Mouse (Mus musculus) cerebellum, adult 18-20 months (tissue): ENCODE results near the gene Ubl5.
A peak's percentile ranks its signal among the peaks of the same experiment; 100 is the strongest.
"Not testable (repeated sequence)": the region's sequence is repeated elsewhere in the genome, so short reads cannot be mapped to it uniquely, and the experiment has no call there.

Source experiments
- DNase-seq, 2 experiments: peaks; one replicate each; pipeline ENCODE4 v3.0.0; 2021

Gene Ubl5

GRCm38 (mm10) chr9:20642101-20642895 is at the start of gene Ubl5:
Gene Ubl5 (plus strand): TSS chr9:20642878.
- DNase-seq, result peak in 1 of 2 experiments; percentile 41

GRCm38 (mm10) chr9:20601270-20601669 is 41.4 kb upstream of the Ubl5 start:
- DNase-seq, result no peak

- no peak for DNase-seq
These were observed 36.4 kb upstream of the Ubl5 start for GRCm38 (mm10) chr9:20606269-20606668.

GRCm38 (mm10) chr9:20607100-20607974 is 35.3 kb upstream of the Ubl5 start:
- peak; percentile 83 to 88 for DNase-seq

DNA sequence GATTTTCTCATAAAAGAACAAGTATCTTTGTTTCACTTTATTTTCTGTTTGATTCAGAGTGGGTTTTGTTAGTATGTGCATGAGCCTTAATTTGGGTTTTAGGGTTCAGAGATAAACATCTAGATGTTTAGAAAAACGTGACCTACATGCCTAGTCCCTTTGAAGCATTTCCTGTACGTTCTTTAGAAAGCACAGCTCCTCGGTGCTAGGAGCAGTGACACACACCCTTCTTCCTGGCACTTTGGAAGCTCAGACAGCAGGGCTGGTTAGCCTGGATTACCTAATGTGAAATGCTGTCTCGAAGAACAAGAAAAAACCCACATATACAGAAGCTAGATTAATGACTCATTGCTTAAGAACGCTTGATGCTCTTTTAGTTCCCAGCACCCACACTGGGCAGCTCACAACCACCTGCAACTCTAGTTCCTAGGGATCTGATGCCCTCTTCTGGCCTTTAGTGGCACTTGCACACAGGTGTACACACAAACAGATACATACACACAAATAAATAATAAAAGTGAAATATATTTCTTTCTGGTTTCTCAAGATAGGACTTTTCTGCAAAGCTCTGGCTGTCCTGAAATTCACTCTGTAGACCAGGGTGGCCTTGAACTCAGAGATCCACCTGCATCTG is 32.7 kb upstream of the Ubl5 start:
- DNase-seq, result no peak

DNA sequence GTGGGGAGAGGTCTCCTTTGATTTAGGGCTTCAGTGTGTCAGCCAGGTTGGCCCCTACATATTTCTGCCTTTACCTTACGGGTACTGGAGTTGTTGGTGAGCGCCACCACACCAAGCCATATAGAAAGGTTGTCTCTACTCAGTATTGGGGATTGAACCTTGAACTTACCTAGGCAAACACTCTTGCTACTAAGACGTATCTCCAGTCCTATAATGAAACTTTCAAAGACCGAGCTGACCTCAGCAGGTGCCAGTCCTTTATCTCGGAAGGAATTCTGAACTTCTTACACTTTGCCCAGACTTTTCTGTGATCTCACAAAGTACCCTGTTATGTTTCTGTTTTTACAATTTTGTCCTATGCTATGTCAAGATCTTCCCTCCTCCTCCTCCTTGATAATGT is 30.7 kb upstream of the Ubl5 start:
- no peak for DNase-seq

- DNase-seq, result no peak
These were observed 26.0 kb upstream of the Ubl5 start for GRCm38 (mm10) chr9:20616685-20617084.

DNA sequence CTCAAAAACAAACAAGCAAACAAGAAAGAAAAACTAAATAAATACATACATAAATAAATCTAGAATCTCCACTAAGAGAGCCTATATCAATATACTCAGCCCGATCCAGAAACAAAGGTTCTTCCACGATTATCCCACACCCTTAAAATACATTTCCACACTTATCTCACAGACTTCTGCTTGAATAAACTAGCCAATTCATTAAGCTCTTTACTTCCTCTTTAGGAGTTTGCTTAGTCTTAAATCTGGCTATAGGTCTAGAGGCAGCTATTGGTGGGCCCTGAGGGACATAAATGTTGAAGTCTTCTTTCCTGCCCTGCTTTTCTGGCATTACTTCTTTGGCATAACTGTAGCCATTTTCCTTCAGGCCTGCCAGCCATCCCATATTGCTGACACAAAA is 11.3 kb upstream of the Ubl5 start:
- no peak for DNase-seq

- DNase-seq, result not testable (repeated sequence)
These were observed 7.0 kb upstream of the Ubl5 start for GRCm38 (mm10) chr9:20635676-20636075.

DNA sequence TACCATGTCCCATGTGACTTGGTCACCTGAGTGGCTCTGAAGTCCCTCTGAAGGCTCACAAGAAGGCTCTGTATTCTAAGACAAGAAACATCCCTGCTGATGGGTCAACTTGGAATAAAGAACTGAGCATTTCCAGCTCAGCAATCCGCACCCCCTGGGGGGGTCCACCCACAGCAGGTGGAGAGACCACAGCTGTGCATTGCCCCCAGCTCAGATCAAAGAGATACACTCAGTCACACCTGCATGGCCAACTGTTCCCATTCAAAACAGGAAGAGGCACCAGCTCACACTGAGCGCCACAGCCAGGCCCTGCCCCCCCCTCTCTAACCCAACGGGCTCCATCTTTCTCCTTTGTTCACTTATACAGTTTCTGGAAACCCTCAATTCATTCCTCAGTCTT is 6.4 kb upstream of the Ubl5 start:
- DNase-seq, result no peak

GRCm38 (mm10) chr9:20636790-20637189 is 5.9 kb upstream of the Ubl5 start:
- DNase-seq, result no peak

DNA sequence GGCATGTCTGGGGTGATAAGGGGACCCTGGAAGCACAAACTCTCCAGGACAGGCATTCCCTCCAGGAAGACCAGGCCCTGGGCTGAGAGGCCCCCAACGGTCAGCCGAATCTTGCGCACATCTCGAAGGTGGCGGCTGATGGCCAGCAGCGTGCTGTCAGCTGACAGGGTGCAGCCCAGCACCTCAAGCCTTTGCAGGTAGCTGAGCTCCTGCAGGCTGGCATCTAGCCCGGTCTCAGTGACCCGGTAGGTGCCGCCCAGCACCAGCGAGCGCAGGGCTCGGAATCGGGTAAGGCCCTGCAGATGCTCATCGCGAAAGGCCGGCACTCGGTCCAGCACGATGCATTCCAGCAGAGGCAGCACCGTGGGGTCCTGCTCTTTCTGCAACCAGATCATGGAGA is 4.1 kb upstream of the Ubl5 start:
- no peak for DNase-seq

DNA sequence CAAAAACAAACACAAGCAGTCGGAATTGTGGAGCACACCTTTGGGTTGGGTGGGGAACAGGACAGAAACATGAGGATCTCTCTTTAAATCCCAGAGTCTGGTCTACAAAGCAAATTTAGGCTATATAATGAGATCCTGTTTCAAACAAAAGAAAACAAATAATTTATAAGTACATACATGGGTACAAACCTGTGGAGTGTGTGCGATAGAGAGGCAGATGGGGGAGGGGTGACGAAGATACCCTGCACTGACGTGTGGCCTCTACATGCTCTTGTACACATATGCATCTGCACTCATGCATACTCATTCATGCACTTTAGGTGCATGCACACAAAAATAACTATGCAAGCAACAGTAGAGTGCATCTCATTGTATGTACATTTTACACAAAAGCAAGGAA is 3.2 kb upstream of the Ubl5 start:
- no peak for DNase-seq

- no peak for DNase-seq
These were observed 1.2 kb upstream of the Ubl5 start for GRCm38 (mm10) chr9:20641501-20641900.

GRCm38 (mm10) chr9:20642896-20643466 is 303 bp downstream of the Ubl5 start:
- DNase-seq, result peak; percentile 45 to 69

- DNase-seq, result no peak
These were observed 1.1 kb downstream of the Ubl5 start for GRCm38 (mm10) chr9:20643781-20644180.

DNA sequence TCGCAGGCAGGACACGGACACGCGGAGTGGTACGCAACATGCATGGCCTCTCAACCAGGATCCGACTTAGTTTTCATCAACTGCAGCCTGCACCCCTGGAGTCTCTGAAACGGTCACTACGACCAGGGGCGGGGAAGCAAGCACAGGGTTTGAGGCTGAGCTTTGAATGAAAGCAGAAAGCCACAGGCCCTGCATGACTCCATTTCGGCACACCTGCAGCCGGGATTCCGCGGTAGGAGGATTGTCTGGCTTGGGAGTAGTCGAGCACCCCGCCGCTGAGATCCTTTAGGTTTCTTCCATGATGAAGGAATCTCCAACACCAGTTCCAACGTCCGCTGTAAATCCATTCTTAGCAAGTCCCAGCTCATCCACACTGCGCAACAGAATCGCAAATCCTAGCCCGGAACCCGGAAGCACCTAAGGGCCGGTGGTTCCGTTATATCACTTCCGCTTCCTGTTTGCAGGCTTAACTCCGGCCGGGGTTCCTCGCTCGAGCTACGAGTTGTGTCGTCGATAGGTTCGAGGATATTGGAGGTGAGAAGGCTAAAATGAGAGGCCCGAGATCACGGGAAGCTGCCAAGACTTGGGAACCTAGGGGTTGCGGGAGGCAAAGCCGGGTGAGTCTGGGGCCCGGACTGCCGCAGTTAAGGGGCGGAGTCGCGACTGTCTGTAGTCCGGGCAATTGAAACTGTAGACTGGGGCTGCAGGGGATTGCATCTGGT is 1.8 kb downstream of the Ubl5 start, which contains the start of gene Fbxl12:
Gene Fbxl12, minus strand, starts transcription at position 408 of the 722 bp plus-strand sequence.
- DNase-seq, result peak; percentile 76 to 79

GRCm38 (mm10) chr9:20645121-20645520 is 2.4 kb downstream of the Ubl5 start:
- no peak for DNase-seq

DNA sequence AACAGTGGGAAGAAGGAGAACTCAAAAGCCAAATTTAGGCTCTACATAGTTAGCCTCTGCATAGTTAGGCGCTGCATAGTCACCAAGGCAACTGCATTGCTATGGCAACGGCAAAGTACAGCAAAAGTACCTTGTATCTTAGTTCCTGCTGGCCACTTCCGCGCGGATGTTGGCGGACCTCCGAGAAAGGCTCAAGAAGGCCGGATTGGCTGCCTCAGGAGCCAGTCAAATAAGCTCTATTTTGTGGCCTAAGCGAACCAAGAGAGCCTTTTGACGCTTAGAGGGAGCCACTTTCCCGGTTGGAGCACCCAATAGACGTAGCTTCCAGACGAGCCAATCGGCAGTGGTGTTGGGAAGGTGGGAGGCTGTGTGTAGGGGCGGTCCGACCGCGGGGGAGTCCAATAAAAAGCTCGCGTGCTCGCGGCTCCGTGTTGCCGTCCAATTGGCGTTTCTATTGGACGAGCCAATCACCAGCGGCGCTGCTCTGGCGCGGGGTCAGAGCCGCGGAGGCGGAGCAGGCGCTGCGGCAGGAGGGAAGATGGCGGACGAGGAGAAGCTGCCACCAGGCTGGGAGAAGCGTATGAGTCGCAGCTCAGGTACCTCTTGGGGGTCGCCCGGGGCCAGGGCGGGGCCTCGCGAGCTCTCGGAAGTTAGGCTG is 9.1 kb downstream of the Ubl5 start, which contains the start of gene Pin1:
Gene Pin1, plus strand, starts transcription at position 494 of the 658 bp plus-strand sequence.
- peak; percentile 96 to 99 for DNase-seq

GRCm38 (mm10) chr9:20652260-20652658 is 9.6 kb downstream of the Ubl5 start:
- DNase-seq, result no peak

DNA sequence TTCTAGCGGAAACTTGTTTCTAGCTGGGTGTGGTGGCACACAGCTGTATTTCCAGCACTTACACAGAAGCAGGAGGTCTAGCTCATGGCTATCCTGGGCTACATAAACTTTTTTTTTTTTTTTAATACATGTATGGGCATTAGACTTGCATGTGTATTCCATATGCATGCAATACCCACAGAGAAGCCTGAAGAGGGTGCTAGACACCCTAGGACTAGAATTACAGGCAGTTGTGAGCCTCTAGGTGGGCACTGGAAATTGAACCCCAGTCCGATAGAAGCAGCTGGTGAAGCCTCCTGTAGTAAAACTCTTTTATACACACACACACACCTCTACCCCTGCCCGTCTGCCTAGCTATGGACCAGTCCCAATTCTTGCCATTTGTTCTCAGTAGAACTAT is 11.2 kb downstream of the Ubl5 start:
- no peak for DNase-seq

- DNase-seq, result peak; percentile 40 to 49
These were observed 14.9 kb downstream of the Ubl5 start for GRCm38 (mm10) chr9:20657546-20657945.
